Mouse (Mus musculus) heart, postnatal 0 days (tissue): ENCODE data around the gene Crabp1. TPM values are rescaled to one million over a fixed set of nuclear protein-coding genes. Genes with fewer than 3 reads are reported as not detected.

Source experiments
- ATAC-seq: fragments of 200-750 bp; cut with Nextera tagmentation; 2 replicates; pipeline ENCODE4 v1.8.0; 2017; ENCODE audit warnings: low read depth, moderate number of reproducible peaks, moderate library complexity; ENCODE audit not compliant: insufficient read depth
- DNase-seq: peaks from one replicate; pipeline ENCODE4 v3.0.0-alpha.2; 2016; ENCODE audit warnings: low spot score
- H3K27ac ChIP-seq: fragments of 300-500 bp; sonication (generic); 2 replicates; pipeline ENCODE4 v1.5.1; 2014; ENCODE audit warnings: low read depth, mild to moderate bottlenecking
- H3K27me3 ChIP-seq: fragments of 300-500 bp; sonication (generic); 2 replicates; pipeline ENCODE4 v1.6.1; 2014; ENCODE audit warnings: low read length, mixed read lengths; ENCODE audit not compliant: control insufficient read depth, insufficient read depth
- H3K36me3 ChIP-seq: fragments of 300-500 bp; sonication (generic); replicated peaks from 2 replicates; pipeline ENCODE4 v1.6.1; 2014; ENCODE audit warnings: low read length, mixed read lengths; ENCODE audit not compliant: control insufficient read depth, insufficient read depth
- H3K4me1 ChIP-seq: fragments of 300-500 bp; sonication (generic); 2 replicates; pipeline ENCODE4 v1.6.1; 2014; ENCODE audit warnings: antibody characterized with exemption; ENCODE audit not compliant: control insufficient read depth, insufficient read depth
- H3K4me2 ChIP-seq: fragments of 300-500 bp; sonication (generic); 2 replicates; pipeline ENCODE4 v1.6.1; 2014; ENCODE audit warnings: low read depth, mild to moderate bottlenecking, low read length, moderate library complexity
- H3K4me3 ChIP-seq: fragments of 300-500 bp; sonication (generic); 2 replicates; pipeline ENCODE4 v1.5.1; 2014; ENCODE audit warnings: low read depth, low read length
- H3K9ac ChIP-seq: fragments of 300-500 bp; sonication (generic); replicated peaks from 2 replicates; pipeline ENCODE4 v1.6.1; 2014; ENCODE audit warnings: low read depth, low read length, mixed read lengths
- H3K9me3 ChIP-seq: fragments of 300-500 bp; sonication (generic); replicated peaks from 2 replicates; pipeline ENCODE4 v1.6.1; 2016; ENCODE audit warnings: low read length; ENCODE audit not compliant: control insufficient read depth
- CTCF ChIP-seq: IDR thresholded peaks from 2 replicates; pipeline ENCODE4 v1.5.1; 2016; ENCODE audit warnings: antibody characterized with exemption, control low read depth, low read depth
- EP300 ChIP-seq: IDR thresholded peaks from 2 replicates; pipeline ENCODE4 v1.6.1; 2016; ENCODE audit warnings: antibody characterized with exemption, low read depth
- WGBS: fragments of 180-500 bp; shearing (Covaris S2); extraction: QIAGEN DNeasy Blood & Tissue Kit; methylation state at CpG from one replicate; pipeline ENCODE4 v1.1.7; 2014; 5-methylcytosine and 5-hydroxymethylcytosine counted together
- polyA plus RNA-seq: library from polyadenylated mRNA; unstranded; fragments of >200 nt; fragmentation: Nextera tagmentation; extraction: Ambion mirVana; gene quantifications from 2 replicates; pipeline ENCODE4 v1.2.1, GENCODE M21; 2015
- total RNA-seq: library from RNA; depleted of rRNA; stranded (reverse); fragments of >200 nt; gene quantifications from 2 replicates; pipeline ENCODE4 v1.2.3, GENCODE M21; 2014; ENCODE audit warnings: low replicate concordance

Crabp1 gene
- total and polyA plus RNA-seq, 2 experiments from 2014 or later: 0.34 TPM; not detected in 1

- ATAC-seq (no peak), DNase-seq (no peak)
- H3K36me3 ChIP-seq: no peaks in the 10 kb centered on the region
- whole genome bisulfite sequencing: 52% methylated on average over 21 of the region's 21 CpGs
- no peak overlapping the region for H3K4me3 ChIP-seq
- H3K9me3 ChIP-seq: no peaks in the 10 kb centered on the region
- H3K27me3 ChIP-seq: peaks cover 6% of the 10 kb centered on the region; the same call in 1 of the 2 replicates
- H3K4me2 ChIP-seq: no peak overlapping the region
- no peak overlapping the region for H3K9ac ChIP-seq
- no peak for TF ChIP-seq CTCF
- no peak for TF ChIP-seq EP300
- no peaks in the 10 kb centered on the region for H3K4me1 ChIP-seq
- H3K27ac ChIP-seq: no peak overlapping the region
Observed at GRCm38 (mm10) chr9:54752201-54752943, 12.2 kb upstream of the Crabp1 start.

DNA sequence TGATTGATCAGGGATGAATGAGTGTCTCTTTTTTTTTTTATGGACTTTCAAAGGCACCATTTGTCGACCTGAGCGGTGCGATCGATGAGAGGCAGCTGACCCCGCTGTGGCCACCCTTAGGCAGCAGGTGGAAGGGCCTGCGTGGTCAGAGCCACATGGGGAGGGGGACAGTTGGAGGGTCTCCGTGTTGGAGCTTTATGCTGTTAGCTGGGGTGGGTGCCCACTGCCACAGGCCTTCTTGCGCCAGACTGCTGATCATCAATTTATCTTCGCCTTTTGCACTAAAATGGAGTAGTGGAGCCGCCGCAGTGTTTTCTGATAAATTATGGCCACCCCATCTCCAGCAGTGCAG is 11.6 kb upstream of the Crabp1 start:
- TF ChIP-seq CTCF (no peak), EP300 (no peak)
- Histone ChIP-seq H3K9ac (no peak overlapping the region), H3K27ac (no peak overlapping the region), H3K36me3 (no peaks in the 10 kb centered on the region), H3K27me3 (peaks cover 6% of the 10 kb centered on the region; the same call in 1 of the 2 replicates), H3K4me1 (no peaks in the 10 kb centered on the region), H3K9me3 (no peaks in the 10 kb centered on the region), H3K4me2 (no peak overlapping the region), H3K4me3 (no peak overlapping the region)
- ATAC-seq (no peak), DNase-seq (no peak)
- 73% methylated on average over 11 of the region's 11 CpGs for WGBS

DNA sequence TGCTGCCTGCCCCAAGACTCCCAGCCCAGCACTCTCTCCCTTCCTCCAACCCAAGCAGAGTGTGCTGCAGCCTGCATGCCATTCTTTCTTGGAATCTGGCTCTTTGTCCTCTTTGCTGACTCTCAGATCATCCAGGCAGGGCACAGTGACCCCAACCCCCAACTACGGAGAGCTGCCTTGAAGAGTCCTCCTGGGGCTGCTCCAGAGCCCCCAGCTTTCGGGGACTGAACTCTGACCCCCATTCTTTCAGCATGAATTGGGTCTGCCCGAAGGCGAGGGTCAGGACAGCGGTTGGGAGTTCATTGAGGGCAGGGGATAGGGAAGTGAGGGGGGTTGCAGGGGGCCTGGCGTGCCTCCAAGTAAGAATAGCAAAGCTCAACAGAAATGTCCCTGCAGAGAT is 5.0 kb upstream of the Crabp1 start:
- ATAC-seq (no peak), DNase-seq (no peak)
- Histone ChIP-seq H3K9ac (no peak overlapping the region), H3K27ac (no peak overlapping the region), H3K4me1 (peaks cover 2% of the 10 kb centered on the region; the same call in 1 of the 2 replicates), H3K9me3 (no peaks in the 10 kb centered on the region), H3K4me2 (no peak overlapping the region), H3K27me3 (peaks cover 31% of the 10 kb centered on the region), H3K36me3 (no peaks in the 10 kb centered on the region), H3K4me3 (no peak overlapping the region)
- TF ChIP-seq EP300: no peak
- TF ChIP-seq CTCF: no peak
- 44% methylated on average over 6 of the region's 6 CpGs for WGBS

GRCm38 (mm10) chr9:54764091-54764490 is 457 bp upstream of the Crabp1 start:
- Histone ChIP-seq H3K9ac (no peak overlapping the region), H3K4me3 (no peak overlapping the region; the same call in 1 of the 2 replicates), H3K9me3 (no peaks in the 10 kb centered on the region), H3K27me3 (peaks cover 75% of the 10 kb centered on the region), H3K4me1 (peaks cover 11% of the 10 kb centered on the region; the same call in 1 of the 2 replicates), H3K4me2 (no peak overlapping the region), H3K27ac (no peak overlapping the region), H3K36me3 (no peaks in the 10 kb centered on the region)
- no peak for ATAC-seq
- 40% methylated on average over 12 of the region's 12 CpGs for WGBS
- DNase-seq: no peak
- TF ChIP-seq EP300: no peak
- TF ChIP-seq CTCF: no peak

DNA sequence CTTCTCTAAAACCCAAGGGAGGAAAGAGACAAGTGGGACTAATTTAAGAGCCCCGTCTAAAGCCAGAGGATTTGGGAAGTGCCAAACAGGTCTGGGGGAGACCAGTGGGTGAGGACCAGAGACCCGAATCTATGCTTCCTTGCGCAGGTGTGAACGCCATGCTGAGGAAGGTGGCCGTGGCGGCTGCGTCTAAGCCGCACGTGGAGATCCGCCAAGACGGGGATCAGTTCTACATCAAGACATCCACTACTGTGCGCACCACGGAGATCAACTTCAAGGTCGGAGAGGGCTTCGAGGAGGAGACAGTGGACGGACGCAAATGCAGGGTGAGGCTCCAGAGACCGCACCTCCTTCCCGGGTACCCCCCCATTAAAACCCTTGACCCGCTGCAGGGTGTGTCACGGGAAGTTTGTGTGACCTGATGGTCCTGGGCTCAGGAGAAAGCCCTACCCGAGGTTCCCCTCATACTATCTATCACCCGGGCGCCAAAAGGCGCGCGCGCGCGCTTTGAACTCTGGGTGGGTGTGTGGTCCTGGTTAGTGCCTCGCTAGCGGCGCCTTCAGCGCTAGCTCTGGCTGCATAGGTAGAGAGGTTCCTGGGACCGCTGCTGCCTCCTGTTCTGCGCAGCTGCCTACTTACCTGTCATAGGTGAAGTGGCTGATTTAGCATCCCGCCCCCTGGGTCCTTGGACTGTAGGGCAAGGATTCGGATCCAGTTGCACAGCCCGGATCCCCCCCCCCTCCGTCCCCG is 963 bp downstream of the Crabp1 start:
- WGBS: under 1% methylated on average over 41 of the region's 41 CpGs
- no peaks in the 10 kb centered on the region for H3K36me3 ChIP-seq
- no peak overlapping the region for H3K9ac ChIP-seq
- no peaks in the 10 kb centered on the region for H3K9me3 ChIP-seq
- no peak for DNase-seq
- no peak for TF ChIP-seq EP300
- TF ChIP-seq CTCF: no peak
- no peak for ATAC-seq
- H3K27me3 ChIP-seq: peaks cover 88% of the 10 kb centered on the region
- peak overlapping the region; percentile 49 for H3K4me2 ChIP-seq
- no peak overlapping the region for H3K27ac ChIP-seq
- peak overlapping the region; percentile 37 for H3K4me3 ChIP-seq
- H3K4me1 ChIP-seq: peaks cover 11% of the 10 kb centered on the region; the same call in 1 of the 2 replicates
